Mouse (Mus musculus) MEL (cell line): Measurements from ENCODE around the gene Nsl1. TPM values are rescaled to one million over a fixed set of nuclear protein-coding genes. Genes with fewer than 3 reads are reported as not detected.

ENCODE experiments used
- DNase-seq: peaks from one replicate; pipeline ENCODE4 v3.0.0; 2011; ENCODE audit warnings: low read depth, low spot score
- H3K27ac ChIP-seq: 2 replicates; pipeline ENCODE4 v1.5.1; 2012; ENCODE audit warnings: low read depth, mild to moderate bottlenecking, control low read depth, low read length, moderate library complexity; ENCODE audit not compliant: control insufficient read depth
- H3K27me3 ChIP-seq, 2 experiments: fragments of 150-350 bp in 1 of 2; sonication (generic) in 1 of 2; 2 replicates each; pipeline ENCODE4 v1.6.1; 2012; ENCODE audit warnings: low read length in 2 of 2, mild to moderate bottlenecking in 2 of 2, improper control_type of control experiment in 1 of 2, moderate library complexity in 1 of 2; ENCODE audit not compliant: insufficient read depth in 2 of 2, control insufficient read depth in 1 of 2
- H3K36me3 ChIP-seq, 2 experiments: 2 replicates each; pipeline ENCODE4 v1.6.1; 2012 to 2014; ENCODE audit warnings: low read length in 2 of 2, improper control_type of control experiment in 1 of 2, inconsistent platforms in 1 of 2, mild to moderate bottlenecking in 1 of 2; ENCODE audit not compliant: insufficient read depth in 2 of 2, control insufficient read depth in 1 of 2
- H3K4me1 ChIP-seq, 2 experiments: fragments of 150-350 bp in 1 of 2; sonication (generic) in 1 of 2; 2 replicates each; pipeline ENCODE4 v1.6.1; 2012; ENCODE audit warnings: low read length in 2 of 2, improper control_type of control experiment in 1 of 2, mild to moderate bottlenecking in 1 of 2; ENCODE audit not compliant: insufficient read depth in 2 of 2, control insufficient read depth in 1 of 2
- H3K4me3 ChIP-seq, 2 experiments: fragments of 150-350 bp in 1 of 2; sonication (generic) in 1 of 2; 2 replicates each; pipeline ENCODE4 v1.5.1; 2012; ENCODE audit warnings: low read depth in 2 of 2, low read length in 2 of 2, mild to moderate bottlenecking in 2 of 2, moderate library complexity in 2 of 2, control low read depth in 1 of 2, improper control_type of control experiment in 1 of 2; ENCODE audit not compliant: control insufficient read depth in 1 of 2, insufficient read depth in 1 of 2
- H3K79me2 ChIP-seq: 2 replicates; pipeline ENCODE4 v1.6.1; 2012; ENCODE audit warnings: mild to moderate bottlenecking, low read length, moderate library complexity; ENCODE audit not compliant: control insufficient read depth, poor library complexity, insufficient read depth
- H3K9ac ChIP-seq: 2 replicates; pipeline ENCODE4 v1.6.1; 2012; ENCODE audit warnings: low read depth, mild to moderate bottlenecking, control low read depth, low read length, moderate library complexity; ENCODE audit not compliant: control insufficient read depth, poor library complexity, severe bottlenecking
- H3K9me3 ChIP-seq: fragments of 150-350 bp; sonication (generic); replicated peaks from 2 replicates; pipeline ENCODE4 v1.6.1; 2012; ENCODE audit warnings: mild to moderate bottlenecking, low read length, improper control_type of control experiment, moderate library complexity; ENCODE audit not compliant: insufficient read depth
- CHD1 ChIP-seq: IDR thresholded peaks from 2 replicates; pipeline ENCODE4 v1.6.1; 2012; ENCODE audit warnings: low read depth, mild to moderate bottlenecking, inconsistent platforms, low read length, improper control_type of control experiment
- ETS1 ChIP-seq: IDR thresholded peaks from 2 replicates; pipeline ENCODE4 v1.6.1; 2012; ENCODE audit warnings: low read depth, mild to moderate bottlenecking, inconsistent platforms, low read length, improper control_type of control experiment, moderate library complexity
- MAFK ChIP-seq: IDR thresholded peaks from 2 replicates; pipeline ENCODE4 v1.6.1; 2011; ENCODE audit warnings: low read depth, mild to moderate bottlenecking, low read length, improper control_type of control experiment, borderline replicate concordance
- MAZ ChIP-seq: IDR thresholded peaks from 2 replicates; pipeline ENCODE4 v1.6.1; 2012; ENCODE audit warnings: low read depth, mild to moderate bottlenecking, inconsistent platforms, low read length, improper control_type of control experiment
- MXI1 ChIP-seq: IDR thresholded peaks from 2 replicates; pipeline ENCODE4 v1.6.1; 2011; ENCODE audit warnings: mild to moderate bottlenecking, low read depth, low read length, improper control_type of control experiment
- POLR2AphosphoS5 ChIP-seq: IDR thresholded peaks from 2 replicates; pipeline ENCODE4 v1.6.1; 2012; ENCODE audit warnings: low read depth, borderline replicate concordance, mild to moderate bottlenecking, inconsistent platforms, low read length, moderate library complexity, mixed read lengths
- RCOR1 ChIP-seq: IDR thresholded peaks from 2 replicates; pipeline ENCODE4 v1.6.1; 2012; ENCODE audit warnings: low read depth, mild to moderate bottlenecking, inconsistent platforms, low read length, improper control_type of control experiment
- ZC3H11A ChIP-seq: IDR thresholded peaks from 2 replicates; pipeline ENCODE4 v1.6.1; 2012; ENCODE audit warnings: low read depth, mild to moderate bottlenecking, inconsistent platforms, low read length, improper control_type of control experiment
- ZNF384 ChIP-seq: IDR thresholded peaks from 2 replicates; pipeline ENCODE4 v1.6.1; 2012; ENCODE audit warnings: low read depth, mild to moderate bottlenecking, inconsistent platforms, low read length, improper control_type of control experiment
- polyA plus RNA-seq, 2 experiments: library from polyadenylated mRNA; stranded (reverse) in 1 of 2; unstranded in 1 of 2; fragments of >175 nt in 1 of 2; fragments of >200 nt in 1 of 2; gene quantifications; 2 replicates each; pipeline versions ENCODE4 v1.2.1 to v1.2.4; 2012; ENCODE audit warnings: low replicate concordance in 2 of 2, low read depth in 1 of 2; ENCODE audit not compliant: insufficient read length in 2 of 2, insufficient read depth in 1 of 2, missing spikeins in 1 of 2
- total RNA-seq: library from RNA; depleted of rRNA; stranded (reverse); fragments of 300-350 nt; gene quantifications from 2 replicates; pipeline ENCODE4 v1.2.3, GENCODE M21; 2012

The Nsl1 gene
- total and polyA plus RNA-seq, 3 experiments: 24.2 to 41.9 TPM; not detected in 1

- Histone ChIP-seq H3K79me2 (peaks cover 20% of the 10 kb centered on the region), H3K9me3 (no peaks in the 10 kb centered on the region), H3K36me3 (peaks cover 2 to 15% of the 10 kb centered on the region in 2 experiments; a peak in 3 of 4 replicates), H3K4me1 (peaks cover 5 to 16% of the 10 kb centered on the region in 2 experiments; a peak in 3 of 4 replicates)
- DNase-seq: no peak
- TF ChIP-seq MAZ: no peak
- TF ChIP-seq, all 39 proteins: peak for 0
- Histone ChIP-seq H3K9ac (peak overlapping the region; percentile 86), H3K4me3 (peak overlapping the region; percentile 73 to 88), H3K27ac (peak overlapping the region; percentile 75), H3K27me3 (no peaks in the 10 kb centered on the region)
Measured at GRCm38 (mm10) chr1:191062241-191062780, 501 bp upstream of the Nsl1 start.

- Histone ChIP-seq H3K9ac (peak overlapping the region; percentile 90), H3K79me2 (peaks cover 20% of the 10 kb centered on the region), H3K27me3 (no peaks in the 10 kb centered on the region), H3K4me3 (peak overlapping the region; percentile 40 to 88), H3K36me3 (peaks cover 2 to 15% of the 10 kb centered on the region in 2 experiments; a peak in 3 of 4 replicates), H3K27ac (peak overlapping the region; percentile 66), H3K9me3 (no peaks in the 10 kb centered on the region), H3K4me1 (peaks cover 5 to 16% of the 10 kb centered on the region in 2 experiments; a peak in 3 of 4 replicates)
- peak; percentile 49 for DNase-seq
- TF ChIP-seq POLR2AphosphoS5: no peak
- no peak for TF ChIP-seq ETS1
- no peak for TF ChIP-seq MAFK
- TF ChIP-seq CHD1: 0 out of 2 replicates have a peak, but pooled peaks have one; percentile 73
- TF ChIP-seq RCOR1: no peak
- 0 out of 2 replicates have a peak, but pooled peaks have one; percentile 13 for TF ChIP-seq MXI1
- TF ChIP-seq, all 39 proteins: peak for 2
Measured at GRCm38 (mm10) chr1:191063700-191064099, 888 bp downstream of the Nsl1 start.

DNA sequence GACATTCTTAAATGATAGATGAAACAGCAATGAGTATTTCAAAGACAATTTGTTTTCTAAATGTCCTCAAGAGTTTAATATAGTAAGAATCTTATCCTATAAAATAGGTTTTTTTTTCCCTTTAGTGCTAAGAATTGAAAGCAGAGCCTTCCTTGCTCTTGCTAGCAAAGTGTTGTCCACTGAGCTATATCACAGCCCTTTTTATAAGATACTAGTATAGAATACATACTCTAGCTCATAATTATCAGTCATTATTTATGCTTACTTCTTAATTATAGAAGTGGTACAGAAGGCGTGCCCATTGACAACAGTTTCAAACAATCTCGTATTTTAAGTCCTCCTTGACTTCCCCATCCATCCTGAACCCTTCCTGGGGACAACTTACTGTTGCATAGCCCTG is 1.7 kb downstream of the Nsl1 start:
- Histone ChIP-seq H3K36me3 (peaks cover 6 to 15% of the 10 kb centered on the region in 2 experiments; a peak in 3 of 4 replicates), H3K27me3 (no peaks in the 10 kb centered on the region), H3K4me3 (peak overlapping the region in 1 of 2 experiments; percentile 40; a peak in 2 of 4 replicates), H3K9ac (no peak overlapping the region), H3K9me3 (no peaks in the 10 kb centered on the region), H3K79me2 (peaks cover 20% of the 10 kb centered on the region), H3K4me1 (peaks cover 5 to 16% of the 10 kb centered on the region in 2 experiments; a peak in 3 of 4 replicates), H3K27ac (no peak overlapping the region)
- TF ChIP-seq ZC3H11A: no peak
- peak; percentile 83 for TF ChIP-seq ZNF384
- no peak for DNase-seq
